Mouse (Mus musculus) embryonic stem cell, embryonic (primary cell): ENCODE measurements around the gene AL732309.1.

ENCODE experiments used
- CTCF ChIA-PET, 4 experiments: fragments of 300-600 bp in 2 of 4; fragments of 350-600 bp in 2 of 4; sonication (Branson Sonifier 250); formaldehyde crosslinking; loops; one replicate each; lab custom pipeline; 2022; ENCODE audit warnings: inconsistent platforms in 2 of 4; lab: Charles Lee
- POLR2A ChIA-PET, 4 experiments: fragments of 300-600 bp in 2 of 4; fragments of 350-600 bp in 2 of 4; sonication (Branson Sonifier 250); formaldehyde crosslinking; loops; one replicate each; lab custom pipeline; 2022; ENCODE audit warnings: antibody characterized with exemption in 4 of 4, inconsistent platforms in 1 of 4; lab: Charles Lee

The AL732309.1 gene

DNA sequence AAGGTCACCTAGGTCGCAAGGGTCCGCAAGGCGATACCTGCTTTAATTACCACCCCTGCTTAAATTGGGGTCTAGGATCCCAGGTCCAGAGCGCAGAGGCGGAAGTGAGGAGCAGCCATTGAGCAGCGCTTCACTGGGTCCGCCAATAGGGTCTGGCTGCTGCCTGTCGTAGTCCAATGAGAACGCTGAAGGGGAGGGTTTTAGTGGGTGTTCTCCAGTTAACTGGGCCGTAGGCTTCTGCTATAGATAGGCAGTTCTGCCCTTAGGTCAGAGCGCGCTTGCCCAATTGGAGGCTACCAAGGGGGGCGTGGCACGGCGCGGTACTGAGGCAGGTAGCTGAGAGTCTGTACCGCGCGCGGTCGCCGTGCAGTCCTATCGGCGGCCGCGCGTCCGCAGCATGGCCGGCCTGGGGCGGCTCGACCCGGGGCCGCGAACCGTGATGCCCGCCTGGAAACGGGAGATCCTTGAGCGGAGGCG is 15.7 kb upstream of the AL732309.1 start, which contains the start of gene Tprn:
Tprn (plus strand) TSS at position 328 of the 477 bp plus-strand sequence.
- ChIA-PET CTCF (interaction anchor here in 3 of 4 experiments (0.6 to 1.9 kb wide), 24 partner anchors 9 to 812 kb away, joined by 3 to 10 read pairs (median 4); partner anchors contain the start of genes Abca2 (in 1 of the 3), Anapc2 (in 1 of the 3), Arrdc1 (in 1 of the 3) and Lrrc26 (in 1 of the 3)), POLR2A (interaction anchor here (0.6 to 75.9 kb wide), 57 partner anchors 8 to 884 kb away, joined by 3 to 2347 read pairs (median 4); partner anchors contain the start of genes Anapc2 (in 4 of the 4), Ssna1 (in 4 of the 4), Nrarp (in 3 of the 4) and Cysrt1 (in 2 of the 4))

DNA sequence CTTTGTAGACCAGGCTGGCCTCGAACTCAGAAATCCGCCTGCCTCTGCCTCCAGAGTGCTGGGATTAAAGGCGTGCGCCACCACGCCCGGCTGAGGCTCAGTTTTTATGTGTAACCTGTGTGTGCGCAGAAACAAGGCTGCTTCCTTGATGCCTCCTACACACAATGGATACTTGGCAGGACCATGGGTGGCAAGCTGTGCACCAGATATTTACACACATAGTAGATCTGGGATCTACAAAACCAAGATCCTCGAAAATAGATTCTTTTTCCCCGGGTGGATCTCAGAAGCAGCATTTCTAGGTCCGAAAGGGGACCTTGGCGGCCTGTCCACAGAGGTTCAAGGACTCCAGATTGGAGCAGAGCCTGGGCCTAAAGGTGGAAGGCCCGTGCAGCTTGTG is 15.2 kb upstream of the AL732309.1 start:
- ChIA-PET CTCF (interaction anchor here in 3 of 4 experiments (0.6 to 1.9 kb wide), 21 partner anchors 10 to 812 kb away, joined by 3 to 10 read pairs (median 4); partner anchors contain the start of genes Abca2 (in 1 of the 3), Anapc2 (in 1 of the 3), Arrdc1 (in 1 of the 3) and Lrrc26 (in 1 of the 3)), POLR2A (interaction anchor here (0.6 to 75.9 kb wide), 47 partner anchors 8 to 884 kb away, joined by 3 to 2347 read pairs (median 4); partner anchors contain the start of genes Anapc2 (in 4 of the 4), Ssna1 (in 4 of the 4), Nrarp (in 3 of the 4) and Fam166a (in 2 of the 4))

DNA sequence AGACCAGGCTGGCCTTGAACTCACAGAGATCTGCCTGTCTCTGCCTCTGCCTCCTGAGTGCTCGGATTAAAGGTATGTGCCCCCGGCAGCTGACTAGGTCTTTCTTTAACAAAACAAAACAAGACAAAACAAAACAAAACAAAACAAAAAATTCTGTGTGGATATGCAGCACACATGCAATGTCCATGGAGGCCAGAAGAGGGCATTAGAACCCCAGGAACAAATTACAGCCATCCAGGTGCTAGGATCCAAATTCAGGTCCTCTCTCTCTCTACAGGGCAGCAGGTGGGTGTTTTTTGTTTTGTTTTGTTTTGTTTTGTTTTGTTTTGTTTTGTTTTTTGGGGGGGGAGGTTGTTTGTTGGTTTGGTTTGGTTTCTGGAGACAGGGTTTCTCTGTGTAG is 12.2 kb upstream of the AL732309.1 start:
- POLR2A ChIA-PET: interaction anchor here in 3 of 4 experiments (0.7 to 75.9 kb wide), 5 partner anchors 13 to 197 kb away, joined by 3 to 2347 read pairs (median 4); partner anchors contain the start of genes Fam166a (in 2 of the 3), Nelfb (in 2 of the 3), Rnf224 (in 2 of the 3) and Slc34a3 (in 2 of the 3)

DNA sequence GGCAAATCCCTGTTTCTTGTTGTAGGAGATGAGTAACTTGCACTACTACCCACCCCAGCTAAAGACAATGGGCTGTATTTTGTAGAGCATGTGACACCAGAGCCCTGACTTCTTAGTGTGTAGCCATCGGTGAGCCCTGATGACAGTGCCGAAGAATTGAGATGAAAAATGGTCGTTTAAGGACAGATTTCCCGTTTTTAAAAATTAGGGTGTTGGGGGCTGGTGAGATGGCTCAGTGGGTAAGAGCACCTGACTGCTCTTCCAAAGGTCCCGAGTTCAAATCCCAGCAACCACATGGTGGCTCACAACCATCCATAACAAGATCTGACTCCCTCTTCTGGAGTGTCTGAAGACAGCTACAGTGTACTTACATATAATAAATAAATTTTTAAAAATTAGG is 10.6 kb upstream of the AL732309.1 start:
- POLR2A ChIA-PET: interaction anchor here in 2 of 4 experiments (1.1 to 75.9 kb wide), 5 partner anchors 13 to 63 kb away, joined by 3 to 2347 read pairs (median 25); partner anchors contain the start of genes Fam166a (in 2 of the 2), Nelfb (in 2 of the 2), Rnf224 (in 2 of the 2) and Slc34a3 (in 2 of the 2)
- CTCF ChIA-PET: interaction anchor here in 2 of 4 experiments (1.0 to 3.5 kb wide), 5 partner anchors 14 to 65 kb away, joined by 3 to 23 read pairs (median 5); no protein-coding TSS in a partner anchor

More for the DNA sequence above, 12.2 kb upstream of the AL732309.1 start:
- CTCF ChIA-PET: interaction anchor here in 1 of 4 experiments (1.0 kb wide), 1 partner anchor 60 kb away, joined by 3 read pairs; the partner anchor contains the start of gene Grin1

DNA sequence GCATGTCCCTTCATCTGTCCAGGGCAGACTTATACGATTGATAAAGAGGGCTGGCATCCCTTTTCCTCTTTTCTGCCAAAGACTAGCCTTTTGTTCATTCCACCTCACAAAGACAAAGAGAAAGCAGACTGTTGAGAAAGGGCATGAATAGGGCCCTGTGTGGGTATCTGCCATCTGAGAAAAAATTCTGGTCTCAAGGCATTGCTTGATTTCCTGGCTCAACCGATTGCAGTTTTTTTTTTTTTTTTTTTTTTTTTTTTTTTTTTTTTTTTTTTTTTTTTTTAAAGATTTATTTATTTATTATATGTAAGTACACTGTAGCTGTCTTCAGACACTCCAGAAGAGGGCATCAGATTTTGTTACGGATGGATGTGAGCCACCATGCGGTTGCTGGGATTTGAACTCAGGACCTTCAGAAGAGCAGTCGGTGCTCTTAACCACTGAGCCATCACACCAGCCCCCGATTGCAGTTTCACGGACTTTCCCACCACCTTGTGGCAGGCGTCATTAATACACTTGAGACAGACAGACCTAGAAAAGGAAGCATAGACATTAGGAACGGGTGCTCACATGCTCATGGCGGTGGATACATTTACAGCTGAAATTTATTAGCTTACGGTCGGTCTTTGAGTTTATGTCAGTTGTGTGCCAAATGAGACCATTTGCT is 9.9 kb upstream of the AL732309.1 start:
- POLR2A ChIA-PET: interaction anchor here in 3 of 4 experiments (1.0 to 75.9 kb wide), 22 partner anchors 8 to 140 kb away, joined by 3 to 2347 read pairs (median 6); partner anchors contain the start of genes Tubb4b (in 3 of the 3), AL732309.1 (in 2 of the 3), Anapc2 (in 2 of the 3) and Cysrt1 (in 2 of the 3)
- CTCF ChIA-PET: interaction anchor here in 3 of 4 experiments (0.6 to 3.5 kb wide), 13 partner anchors 11 to 104 kb away, joined by 3 to 23 read pairs (median 4); partner anchors contain the start of genes AL732309.1 (in 1 of the 3) and Tor4a (in 1 of the 3)

DNA sequence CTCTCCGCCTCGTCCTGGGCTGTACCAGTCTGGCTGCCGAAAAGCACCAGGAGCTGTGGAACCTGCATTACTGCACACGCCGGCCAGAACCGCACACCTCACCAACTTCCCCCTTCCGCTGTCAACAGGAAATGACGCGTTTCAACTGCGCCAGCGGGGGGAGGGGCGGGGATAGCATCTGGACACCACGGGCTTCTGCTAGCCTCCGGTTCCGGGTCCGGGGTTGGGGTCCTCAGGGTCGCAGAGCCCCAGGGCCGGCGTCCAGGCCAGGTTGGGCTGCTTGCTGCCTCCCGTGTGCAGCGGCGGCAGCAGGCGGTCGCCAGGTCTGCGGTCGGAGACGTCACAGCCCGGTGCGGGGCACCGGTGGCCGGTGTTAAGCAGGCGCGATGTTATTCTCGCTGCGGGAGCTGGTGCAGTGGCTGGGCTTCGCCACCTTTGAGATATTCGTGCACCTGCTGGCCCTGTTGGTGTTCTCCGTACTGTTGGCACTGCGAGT is 8.7 kb upstream of the AL732309.1 start, which contains the start of gene Tmem203:
Tmem203 (plus strand) TSS at position 156 of the 496 bp plus-strand sequence.
- ChIA-PET POLR2A (interaction anchor here (0.6 to 75.9 kb wide), 40 partner anchors 10 to 205 kb away, joined by 3 to 2347 read pairs (median 5); partner anchors contain the start of genes Anapc2 (in 3 of the 4), Cysrt1 (in 3 of the 4), Rnf208 (in 3 of the 4) and Ssna1 (in 3 of the 4)), CTCF (interaction anchor here (0.5 to 3.5 kb wide), 19 partner anchors 10 to 320 kb away, joined by 3 to 23 read pairs (median 3); partner anchors contain the start of genes AL732309.1 (in 1 of the 4), Arrdc1 (in 1 of the 4), Cysrt1 (in 1 of the 4) and Rnf208 (in 1 of the 4))

DNA sequence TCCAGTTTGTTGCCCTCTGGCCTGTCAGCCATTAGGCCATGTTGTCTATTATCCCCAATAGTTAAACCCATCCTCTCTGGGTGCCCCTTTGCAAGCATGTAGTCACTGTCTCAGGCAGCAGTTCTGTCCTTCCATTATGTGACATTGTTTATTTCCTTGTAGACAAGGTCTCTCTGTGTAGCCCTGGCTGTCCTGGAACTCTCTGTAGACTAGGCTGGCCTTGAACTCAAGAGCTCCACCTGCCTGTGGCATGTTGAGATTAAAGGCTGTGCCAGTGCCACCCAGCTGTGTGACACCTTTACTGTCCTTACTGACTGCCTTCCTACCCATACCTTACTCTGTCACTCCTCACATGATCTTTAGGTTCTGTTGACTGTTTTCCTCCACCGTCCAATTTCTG is 5.7 kb upstream of the AL732309.1 start:
- POLR2A ChIA-PET: interaction anchor here (0.7 to 75.9 kb wide), 8 partner anchors 3 to 76 kb away, joined by 3 to 2347 read pairs (median 48); partner anchors contain the start of genes Cysrt1 (in 3 of the 4), Rnf208 (in 3 of the 4), Fam166a (in 2 of the 4) and Nelfb (in 2 of the 4)
- CTCF ChIA-PET: interaction anchor here (0.5 to 7.5 kb wide), 14 partner anchors 12 to 87 kb away, joined by 3 to 46 read pairs (median 3); no protein-coding TSS in a partner anchor

DNA sequence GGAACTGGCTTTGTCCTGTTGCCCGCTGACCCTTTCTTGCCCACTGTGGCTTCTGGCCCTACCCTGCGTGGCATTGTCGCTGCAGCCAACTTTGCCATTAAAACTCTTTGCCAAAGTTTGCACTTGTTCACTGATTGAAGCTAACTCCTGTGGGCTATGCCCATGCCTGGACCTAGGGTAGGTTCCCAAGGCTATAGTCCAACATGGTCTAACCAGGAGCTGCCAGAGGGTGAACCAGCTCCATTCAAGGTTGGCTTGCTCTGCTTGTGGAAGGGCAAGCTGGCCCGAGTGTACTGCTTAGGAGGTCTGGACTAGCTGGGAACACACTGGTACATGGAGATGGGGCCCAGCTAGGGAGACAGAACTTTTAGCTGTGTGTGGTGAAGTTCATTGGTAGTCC is 2.5 kb downstream of the AL732309.1 start:
- POLR2A ChIA-PET: interaction anchor here (0.7 to 75.9 kb wide), 13 partner anchors 6 to 92 kb away, joined by 3 to 2347 read pairs (median 6); partner anchors contain the start of genes Tmem203 (in 3 of the 4), Tubb4b (in 3 of the 4), Anapc2 (in 2 of the 4) and Fam166a (in 2 of the 4)

DNA sequence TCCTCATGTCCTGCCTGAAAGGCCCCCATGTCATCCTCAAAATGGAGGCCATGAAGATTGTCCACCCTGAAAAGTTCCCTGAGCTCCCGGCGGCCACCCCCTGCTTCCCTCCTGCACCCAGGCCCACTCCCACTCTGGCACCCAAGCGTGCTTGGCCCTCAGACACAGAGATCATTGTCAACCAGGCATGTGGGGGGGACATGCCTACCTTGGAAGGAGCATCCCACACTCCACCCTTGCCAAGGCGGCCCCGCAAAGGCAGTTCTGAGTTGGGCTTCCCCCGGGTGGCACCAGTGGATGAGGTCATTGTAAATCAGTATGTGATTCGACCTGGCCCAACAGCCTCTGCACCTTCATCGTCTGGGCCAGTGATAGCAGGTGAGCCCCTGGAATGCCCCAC is 3.3 kb downstream of the AL732309.1 start:
- ChIA-PET CTCF (interaction anchor here in 3 of 4 experiments (1.8 to 8.8 kb wide), 3 partner anchors 14 to 15 kb away, joined by 7 to 54 read pairs (median 51); no protein-coding TSS in a partner anchor), POLR2A (interaction anchor here in 3 of 4 experiments (0.8 to 75.9 kb wide), 11 partner anchors 6 to 308 kb away, joined by 3 to 2347 read pairs (median 10); partner anchors contain the start of genes Tubb4b (in 3 of the 3), Fam166a (in 2 of the 3), Nelfb (in 2 of the 3) and Rnf224 (in 2 of the 3))

More for the DNA sequence above, 2.5 kb downstream of the AL732309.1 start:
- CTCF ChIA-PET: interaction anchor here in 3 of 4 experiments (0.9 to 8.8 kb wide), 3 partner anchors 16 kb away, joined by 6 to 51 read pairs (median 9); no protein-coding TSS in a partner anchor

DNA sequence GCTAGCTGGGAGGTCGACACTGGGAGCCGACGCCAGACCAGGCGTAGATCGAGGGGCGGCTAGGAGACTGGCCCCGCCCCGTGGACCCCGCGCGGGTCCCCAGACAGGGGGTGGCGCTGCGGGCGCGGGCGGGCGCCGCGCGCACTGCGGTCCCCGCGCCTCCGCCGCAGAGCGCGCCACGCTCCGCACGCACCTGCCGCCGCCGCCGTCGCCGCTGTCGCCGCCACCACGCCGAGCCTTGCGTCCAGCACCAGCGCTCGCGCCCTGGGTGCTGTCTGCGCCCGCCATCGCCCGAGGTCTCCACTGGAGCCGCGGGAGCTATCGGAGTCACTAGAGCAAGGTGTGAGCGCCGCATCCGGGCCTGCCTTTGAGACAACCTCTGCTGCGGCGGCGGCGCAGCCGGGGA is 4.6 kb downstream of the AL732309.1 start, which contains the start of the genes Rnf208 and Cysrt1:
Rnf208 (plus strand) TSS at position 155 of the 406 bp plus-strand sequence.
Cysrt1 (minus strand) TSS at position 352 of the 406 bp plus-strand sequence.
- ChIA-PET POLR2A (interaction anchor here (0.6 to 75.9 kb wide), 23 partner anchors 8 to 464 kb away, joined by 3 to 2347 read pairs (median 5); partner anchors contain the start of genes Tmem203 (in 3 of the 4), Fam166a (in 2 of the 4), Nelfb (in 2 of the 4) and Nrarp (in 2 of the 4)), CTCF (interaction anchor here in 3 of 4 experiments (0.7 to 8.8 kb wide), 6 partner anchors 10 to 17 kb away, joined by 3 to 54 read pairs (median 5); partner anchors contain the start of genes Tmem203 (in 1 of the 3) and Tubb4b (in 1 of the 3))

DNA sequence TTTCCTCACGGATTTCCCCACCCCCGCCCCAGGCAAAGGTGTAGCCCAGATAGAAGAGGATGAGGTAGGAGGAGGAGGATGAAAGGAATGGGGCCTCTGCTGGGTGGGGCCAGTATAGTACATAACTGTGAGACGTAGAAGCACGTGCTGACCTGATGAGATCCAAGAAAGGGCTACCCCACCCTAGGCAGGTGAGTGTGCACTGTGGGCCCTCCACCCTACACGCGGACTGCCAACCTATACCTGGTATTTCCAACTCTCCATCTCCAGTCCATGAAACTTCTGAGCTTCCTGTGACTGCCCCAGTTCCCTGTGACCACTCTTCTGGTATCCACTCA is 5.3 kb downstream of the AL732309.1 start:
- CTCF ChIA-PET: interaction anchor here in 2 of 4 experiments (0.5 to 4.7 kb wide), 5 partner anchors 12 to 185 kb away, joined by 3 to 54 read pairs (median 3); partner anchors contain the start of genes Tmem203 (in 1 of the 2) and Tubb4b (in 1 of the 2)
- POLR2A ChIA-PET: interaction anchor here in 3 of 4 experiments (1.2 to 75.9 kb wide), 15 partner anchors 8 to 306 kb away, joined by 3 to 2347 read pairs (median 7); partner anchors contain the start of genes Tmem203 (in 3 of the 3), Fam166a (in 2 of the 3), Nelfb (in 2 of the 3) and Rnf224 (in 2 of the 3)

DNA sequence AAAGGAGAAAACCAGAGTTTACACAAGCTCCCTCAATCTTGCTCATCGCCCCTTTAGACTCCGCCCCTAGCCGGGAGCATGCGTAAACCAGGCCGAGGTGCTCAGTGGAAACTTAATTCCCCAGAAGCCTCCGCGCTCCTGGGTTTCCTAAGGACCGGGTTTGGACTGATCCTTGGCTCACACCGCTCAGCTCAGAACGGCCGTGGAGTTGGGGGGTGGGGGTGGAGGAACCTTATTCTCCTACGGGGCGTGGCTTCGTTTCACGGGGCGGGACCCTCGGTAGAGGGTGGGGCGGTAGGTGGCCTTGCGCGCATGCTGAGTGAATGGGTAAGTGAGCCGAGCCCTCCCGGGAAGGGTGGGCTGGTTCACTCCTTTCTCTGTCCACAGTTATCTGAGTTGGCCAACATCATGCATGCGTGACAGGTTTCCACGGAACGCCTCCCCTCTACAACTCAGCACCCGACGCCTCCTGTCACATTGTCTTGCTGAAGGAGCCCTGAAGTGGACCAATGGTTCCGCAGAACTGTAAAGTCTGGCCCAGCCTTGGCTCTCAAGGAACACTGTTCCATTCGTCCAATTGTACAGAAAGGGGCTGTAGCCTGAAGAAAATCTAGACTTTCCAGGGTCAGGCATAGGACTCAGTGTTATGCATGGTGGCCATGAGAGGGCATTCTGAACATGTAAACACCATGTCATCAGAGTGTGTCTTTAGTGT is 5.8 kb downstream of the AL732309.1 start:
- CTCF ChIA-PET: interaction anchor here (0.5 to 4.7 kb wide), 18 partner anchors 8 to 343 kb away, joined by 3 to 54 read pairs (median 5); partner anchors contain the start of genes Tmem203 (in 1 of the 4) and Tubb4b (in 1 of the 4)
- POLR2A ChIA-PET: interaction anchor here (0.5 to 75.9 kb wide), 54 partner anchors 8 to 733 kb away, joined by 3 to 2347 read pairs (median 4); partner anchors contain the start of genes Nrarp (in 3 of the 4), Tmem203 (in 3 of the 4), Tor4a (in 3 of the 4) and Tubb4b (in 3 of the 4)

DNA sequence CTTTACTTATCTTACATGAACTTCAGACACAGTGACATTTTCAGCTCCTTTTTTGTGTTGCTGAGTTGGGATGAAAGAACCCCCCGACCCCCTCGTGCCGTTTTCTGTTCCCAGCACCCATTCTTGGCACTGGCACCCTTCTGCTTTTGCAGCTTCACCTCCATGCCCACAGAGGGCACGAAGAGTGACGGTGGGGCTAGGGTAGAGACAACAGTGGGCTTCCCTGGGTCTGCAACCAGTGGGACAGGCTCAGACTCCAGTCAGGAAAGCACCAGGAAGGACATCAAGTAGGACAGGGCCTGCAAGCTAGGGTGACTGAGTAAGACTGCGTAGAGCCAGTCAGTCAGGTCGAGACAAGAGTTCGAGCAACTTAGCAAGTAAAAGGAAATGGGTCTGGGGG is 6.4 kb downstream of the AL732309.1 start:
- POLR2A ChIA-PET: interaction anchor here (0.5 to 75.9 kb wide), 53 partner anchors 8 to 733 kb away, joined by 3 to 2347 read pairs (median 4); partner anchors contain the start of genes Tmem203 (in 4 of the 4), Tor4a (in 3 of the 4), Tubb4b (in 3 of the 4) and Fam166a (in 2 of the 4)
- CTCF ChIA-PET: interaction anchor here (0.6 to 4.7 kb wide), 17 partner anchors 8 to 343 kb away, joined by 3 to 54 read pairs (median 5); partner anchors contain the start of genes Tmem203 (in 1 of the 4) and Tubb4b (in 1 of the 4)

DNA sequence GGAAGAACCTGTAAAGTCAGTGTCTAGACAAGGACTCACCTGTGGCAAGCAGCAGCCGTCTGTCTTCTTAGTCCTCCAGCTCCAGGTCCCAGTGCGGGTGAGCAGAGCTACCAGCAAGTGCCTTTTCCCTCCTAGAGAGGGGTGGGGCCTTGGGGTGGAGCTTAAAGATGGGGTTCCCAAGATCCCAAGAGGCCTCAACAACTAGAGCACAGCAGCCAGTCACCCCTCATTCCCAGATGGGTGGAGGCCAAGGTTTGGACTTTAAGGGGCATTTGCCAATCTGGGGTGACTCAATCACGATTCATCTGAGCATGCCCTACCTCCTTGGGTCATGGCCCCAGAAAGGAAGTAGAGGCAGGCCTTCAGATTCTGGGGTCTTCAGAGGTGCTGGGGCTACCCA is 6.9 kb downstream of the AL732309.1 start:
- ChIA-PET POLR2A (interaction anchor here (0.6 to 75.9 kb wide), 25 partner anchors 10 to 337 kb away, joined by 3 to 2347 read pairs (median 5); partner anchors contain the start of genes Tmem203 (in 4 of the 4), Fam166a (in 2 of the 4), Nelfb (in 2 of the 4) and Rnf224 (in 2 of the 4)), CTCF (interaction anchor here (0.9 to 4.7 kb wide), 8 partner anchors 9 to 137 kb away, joined by 3 to 54 read pairs (median 4); partner anchors contain the start of gene Tmem203 (in 1 of the 4))
